Mouse (Mus musculus) spleen, adult 2 months (tissue): ENCODE data around the gene Nubp2. TPM values are rescaled to one million over a fixed set of nuclear protein-coding genes. Genes with fewer than 3 reads are reported as not detected.

Experiments used
- DNase-seq, 2 experiments: peaks; one replicate each; pipeline versions ENCODE4 v3.0.0 to v3.0.0-alpha.2; 2012 to 2021; ENCODE audit warnings: low spot score in 2 of 2, low read depth in 1 of 2
- H3K27ac ChIP-seq: fragments of 200-500 bp; 2 replicates; pipeline ENCODE4 v1.5.1; 2012; ENCODE audit warnings: low read length, inconsistent platforms; ENCODE audit not compliant: insufficient read depth
- H3K27me3 ChIP-seq: fragments of 200-500 bp; 2 replicates; pipeline ENCODE4 v1.6.1; 2012; ENCODE audit warnings: mild to moderate bottlenecking, moderate library complexity, low read length, inconsistent platforms; ENCODE audit not compliant: control insufficient read depth, insufficient read depth
- H3K36me3 ChIP-seq: fragments of 200-500 bp; 2 replicates; pipeline ENCODE4 v1.6.1; 2012; ENCODE audit warnings: mild to moderate bottlenecking, low read length, inconsistent platforms; ENCODE audit not compliant: control insufficient read depth, insufficient read depth
- H3K4me1 ChIP-seq: fragments of 200-500 bp; 2 replicates; pipeline ENCODE4 v1.6.1; 2011; ENCODE audit warnings: inconsistent platforms; ENCODE audit not compliant: control insufficient read depth, insufficient read depth, insufficient read length
- H3K4me3 ChIP-seq: fragments of 200-500 bp; 2 replicates; pipeline ENCODE4 v1.5.1; 2011; ENCODE audit warnings: mild to moderate bottlenecking, inconsistent platforms; ENCODE audit not compliant: insufficient read depth, insufficient read length; ENCODE audit errors: extremely low read depth
- CTCF ChIP-seq: fragments of 200-500 bp; IDR thresholded peaks from 2 replicates; pipeline ENCODE4 v1.5.1; 2011; ENCODE audit warnings: mild to moderate bottlenecking, inconsistent platforms; ENCODE audit not compliant: insufficient read depth, insufficient read length, insufficient replicate concordance; ENCODE audit errors: extremely low read depth
- POLR2A ChIP-seq: fragments of 200-500 bp; IDR thresholded peaks from 2 replicates; pipeline ENCODE4 v1.6.1; 2011; ENCODE audit warnings: low read depth, low read length, inconsistent platforms
- WGBS: fragments of 180-500 bp; shearing (Covaris S2); methylation state at CpG from one replicate; pipeline ENCODE4 v1.1.7; 2018; 5-methylcytosine and 5-hydroxymethylcytosine counted together
- polyA plus RNA-seq: library from polyadenylated mRNA; depleted of rRNA; stranded (reverse); fragments of >200 nt; gene quantifications from 2 replicates; pipeline ENCODE4 v1.2.3, GENCODE M21; 2012; rRNA removed

Nubp2 gene
- polyA plus RNA-seq, 1 experiment, result 43.5 TPM

- peak in 1 of 2 experiments; percentile 30 for DNase-seq
- no peaks in the 10 kb centered on the region for H3K4me1 ChIP-seq
Observed at GRCm38 (mm10) chr17:24841133-24841532, 45.0 kb downstream of the Nubp2 start.

GRCm38 (mm10) chr17:24840341-24840740 is 45.8 kb downstream of the Nubp2 start:
- Histone ChIP-seq H3K27me3 (peaks cover 1% of the 10 kb centered on the region), H3K4me1 (no peaks in the 10 kb centered on the region), H3K27ac (no peak overlapping the region), H3K4me3 (no peak overlapping the region), H3K36me3 (no peaks in the 10 kb centered on the region)
- TF ChIP-seq CTCF (no peak), POLR2A (no peak)
- 39% methylated on average over 5 of the region's 5 CpGs for WGBS
- no peak for DNase-seq

More at GRCm38 (mm10) chr17:24841133-24841532, 45.0 kb downstream of the Nubp2 start:
- 62% methylated on average over 4 of the region's 4 CpGs for WGBS
- Histone ChIP-seq H3K4me3 (no peak overlapping the region), H3K36me3 (no peaks in the 10 kb centered on the region), H3K27me3 (peaks cover 1% of the 10 kb centered on the region), H3K27ac (no peak overlapping the region)
- TF ChIP-seq POLR2A (no peak), CTCF (peak; percentile 51; the same call in 1 of the 2 replicates)

GRCm38 (mm10) chr17:24839842-24840241 is 46.3 kb downstream of the Nubp2 start, which contains the start of gene Hagh:
TSS of gene Hagh (plus strand) at chr17:24840143.
- H3K27ac ChIP-seq, result no peak within 1 kb of the TSS
- 74% methylated on average over 8 of the region's 8 CpGs for WGBS
- H3K4me1 ChIP-seq, result no peaks in the 10 kb centered on the region
- TF ChIP-seq CTCF, result no peak
- no peak for TF ChIP-seq POLR2A
- H3K27me3 ChIP-seq, result peaks cover 1% of the 10 kb centered on the region
- no peak for DNase-seq
- H3K36me3 ChIP-seq, result no peaks in the 10 kb centered on the region
- H3K4me3 ChIP-seq, result no peak within 1 kb of the TSS

Other genes with a start within 250 kb of the Nubp2 start
- 62.2 and 66.7 TPM in 2 replicates for gene Slc9a3r2, start 236.0 kb downstream of the Nubp2 start, polyA plus RNA-seq
- 0.71 and 1.7 TPM in 2 replicates for gene Npw, start 227.9 kb downstream of the Nubp2 start, polyA plus RNA-seq
- gene Zfp598, start 216.7 kb downstream of the Nubp2 start, polyA plus RNA-seq, result 59.7 and 77.0 TPM in 2 replicates
- gene Syngr3, start 196.4 kb downstream of the Nubp2 start, polyA plus RNA-seq, result 0.20 and 0.23 TPM in 2 replicates
- 13.8 and 26.7 TPM in 2 replicates for gene Gfer, start 190.2 kb downstream of the Nubp2 start, polyA plus RNA-seq
- gene Noxo1, start 190.1 kb downstream of the Nubp2 start, polyA plus RNA-seq, result 6.8 and 7.5 TPM in 2 replicates
- gene Tbl3, start 178.7 kb downstream of the Nubp2 start, polyA plus RNA-seq, result 52.5 and 59.8 TPM in 2 replicates
- gene Rnf151, start 168.3 kb downstream of the Nubp2 start, polyA plus RNA-seq, result 0.41 and 0.86 TPM in 2 replicates
- gene Rps2, start 168.2 kb downstream of the Nubp2 start, polyA plus RNA-seq, result 2,560 and 3,342 TPM in 2 replicates
- gene Ndufb10, start 161.9 kb downstream of the Nubp2 start, polyA plus RNA-seq, result 91.1 and 135 TPM in 2 replicates
- gene Rpl3l, start 158.5 kb downstream of the Nubp2 start, polyA plus RNA-seq, result not detected in 2 replicates
- 56.7 and 66.9 TPM in 2 replicates for gene Msrb1, start 149.7 kb downstream of the Nubp2 start, polyA plus RNA-seq
- 0.42 and 0.45 TPM in 2 replicates for gene Hs3st6, start 133.4 kb downstream of the Nubp2 start, polyA plus RNA-seq
- gene Meiob, start 82.1 kb downstream of the Nubp2 start, polyA plus RNA-seq, result not detected in 2 replicates
- 142 and 147 TPM in 2 replicates for gene Hagh, start 46.2 kb downstream of the Nubp2 start, polyA plus RNA-seq
- gene Fahd1, start 36.0 kb downstream of the Nubp2 start, polyA plus RNA-seq, result 7.7 and 8.7 TPM in 2 replicates
- 1.1 and 1.9 TPM in 2 replicates for gene Igfals, start 20.4 kb downstream of the Nubp2 start, polyA plus RNA-seq
- 76.9 and 112 TPM in 2 replicates for gene Spsb3, start 294 bp upstream of the Nubp2 start, polyA plus RNA-seq
- 35.2 and 45.9 TPM in 2 replicates for gene Eme2, start 8.7 kb upstream of the Nubp2 start, polyA plus RNA-seq
- gene Mrps34, start 8.8 kb upstream of the Nubp2 start, polyA plus RNA-seq, result 68.9 and 106 TPM in 2 replicates
- gene Nme3, start 10.2 kb upstream of the Nubp2 start, polyA plus RNA-seq, result 45.3 and 54.4 TPM in 2 replicates
- 127 and 135 TPM in 2 replicates for gene Mapk8ip3, start 50.6 kb upstream of the Nubp2 start, polyA plus RNA-seq
- gene Jpt2, start 74.3 kb upstream of the Nubp2 start, polyA plus RNA-seq, result 8.6 and 10.5 TPM in 2 replicates
- 12.6 and 15.3 TPM in 2 replicates for gene Cramp1l, start 129.4 kb upstream of the Nubp2 start, polyA plus RNA-seq
- 31.5 and 33.2 TPM in 2 replicates for gene Ift140, start 129.7 kb upstream of the Nubp2 start, polyA plus RNA-seq
- gene Tmem204, start 197.2 kb upstream of the Nubp2 start, polyA plus RNA-seq, result 37.6 and 46.7 TPM in 2 replicates
- gene Telo2, start 229.6 kb upstream of the Nubp2 start, polyA plus RNA-seq, result 20.7 and 22.6 TPM in 2 replicates
- not detected in 2 replicates for gene Ptx4, start 234.4 kb upstream of the Nubp2 start, polyA plus RNA-seq
- 27.0 and 29.9 TPM in 2 replicates for gene Clcn7, start 247.0 kb upstream of the Nubp2 start, polyA plus RNA-seq